Mouse (Mus musculus) NIH3T3 (cell line): Measurements from ENCODE around the gene Fam198b.
A peak's percentile ranks its signal among the peaks of the same experiment; 100 is the strongest.

Experiments
- DNase-seq: peaks from one replicate; pipeline ENCODE4 v3.0.0-alpha.2; 2012; ENCODE audit warnings: low read depth

Fam198b gene

DNA sequence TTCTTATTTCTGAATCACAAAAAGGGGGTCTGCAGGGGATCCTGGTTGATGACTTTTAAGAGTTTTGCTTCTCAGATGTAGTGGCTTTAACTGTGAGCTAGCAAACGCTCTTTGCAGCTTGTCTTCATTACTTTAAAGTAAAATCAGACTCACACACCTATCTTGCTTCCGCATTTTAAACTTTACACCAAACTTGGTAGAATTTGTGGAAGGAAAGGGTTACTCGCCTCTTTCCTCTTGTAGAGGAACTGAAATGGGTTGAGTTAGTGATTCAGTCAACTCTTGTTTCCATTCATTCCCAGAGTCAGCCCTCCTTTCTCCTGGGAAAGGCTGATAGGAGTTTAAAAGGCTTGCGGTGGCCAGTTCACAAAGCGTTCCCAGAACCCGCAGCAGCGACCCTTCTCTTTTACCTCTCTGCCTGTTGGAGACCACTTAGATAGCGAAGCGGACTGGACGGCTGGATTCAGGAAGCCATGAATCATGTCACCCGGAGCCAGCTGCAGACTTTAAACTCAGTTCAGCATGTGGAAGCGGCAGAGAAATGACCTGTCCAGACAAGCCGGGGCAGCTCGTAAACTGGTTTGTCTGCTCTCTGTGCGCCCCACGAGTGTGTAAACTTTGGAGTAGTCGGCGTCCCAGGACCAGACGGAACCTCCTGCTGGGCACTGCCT is 1.5 kb downstream of the Fam198b start:
- peak; percentile 67 for DNase-seq

DNA sequence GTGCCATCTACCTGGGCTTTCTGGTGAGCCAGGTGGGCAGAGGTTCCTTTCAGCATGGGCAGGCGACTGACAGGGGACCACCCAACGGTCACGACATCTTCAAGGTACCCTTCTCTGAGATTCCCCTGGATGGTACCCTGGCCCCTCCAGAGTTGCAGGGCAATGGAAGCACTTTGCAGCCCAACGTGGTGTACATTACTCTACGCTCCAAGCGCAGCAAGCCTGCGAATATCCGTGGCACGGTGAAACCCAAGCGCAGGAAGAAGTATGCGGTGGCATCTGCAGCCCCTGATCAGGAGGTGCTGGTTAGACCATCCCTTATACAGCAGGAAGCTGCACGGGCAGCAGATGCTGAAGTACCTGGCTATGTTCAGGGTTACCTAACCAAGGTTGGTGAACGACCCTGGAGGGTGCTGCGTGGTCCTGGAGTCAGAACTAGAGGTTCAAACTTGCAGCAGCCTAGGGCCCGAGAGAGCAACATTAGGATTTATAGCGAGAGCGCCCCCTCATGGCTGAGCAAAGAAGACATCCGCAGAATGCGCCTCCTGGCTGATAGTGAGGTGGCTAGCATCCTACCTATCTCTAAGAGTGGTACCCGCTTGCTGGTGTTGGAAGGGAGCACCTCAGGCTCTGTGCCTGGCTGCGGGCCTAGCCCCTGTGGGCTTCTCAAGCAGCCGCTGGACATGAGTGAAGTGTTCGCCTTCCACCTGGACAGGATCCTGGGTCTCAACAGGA is 2.2 kb downstream of the Fam198b start:
- peak; percentile 89 for DNase-seq

DNA sequence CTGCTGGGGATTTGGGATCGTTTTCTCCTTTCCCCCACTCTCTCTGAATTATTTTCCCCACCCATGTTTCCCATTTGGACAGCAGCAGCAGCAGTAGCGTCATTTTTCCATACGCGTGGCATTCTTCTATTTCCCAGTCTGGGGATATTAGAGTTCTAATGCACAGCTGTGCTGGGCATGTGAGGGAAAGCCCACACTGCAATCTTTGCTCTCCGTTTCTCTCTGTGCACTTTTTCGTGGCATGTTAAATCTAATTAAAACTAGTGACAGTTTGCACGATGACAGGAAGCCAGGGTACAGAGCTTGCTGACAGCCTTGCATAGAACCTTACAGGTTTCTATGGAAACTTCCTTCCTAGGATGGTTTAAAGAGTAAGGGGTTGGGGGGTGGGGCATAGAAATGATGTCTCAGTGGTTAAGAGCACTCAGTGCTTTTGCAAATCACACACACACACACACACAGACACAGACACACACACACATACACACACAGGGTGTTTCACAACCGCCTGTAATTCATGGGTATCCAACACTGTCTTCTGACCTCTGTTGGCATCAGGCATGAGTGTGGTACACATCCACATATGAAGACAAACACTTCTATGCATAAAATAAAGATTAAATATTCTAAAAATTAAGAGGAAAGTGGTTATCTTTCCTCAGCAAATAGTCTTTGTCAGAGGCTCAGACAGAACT is 3.0 kb downstream of the Fam198b start:
- peak; percentile 59 for DNase-seq

DNA sequence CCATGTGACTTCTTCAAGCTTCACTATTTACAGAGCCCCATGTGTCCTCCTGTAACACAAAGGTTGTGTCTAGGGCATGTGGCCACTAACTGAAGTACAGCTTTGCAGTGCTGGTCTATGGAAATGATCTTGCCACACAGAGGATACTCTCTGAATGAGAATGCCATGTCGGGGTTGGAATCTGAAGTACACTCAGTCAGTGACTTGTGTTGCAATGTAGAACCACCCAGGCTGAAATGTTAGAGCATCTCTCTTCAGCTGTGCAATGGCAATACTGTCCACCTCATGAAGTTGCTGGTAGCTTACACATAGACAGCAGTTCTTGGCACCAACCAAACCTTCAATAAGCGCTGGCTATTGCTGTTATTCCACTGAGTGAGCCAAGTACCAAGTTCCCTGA is 3.6 kb downstream of the Fam198b start:
- DNase-seq, result peak; percentile 60

DNA sequence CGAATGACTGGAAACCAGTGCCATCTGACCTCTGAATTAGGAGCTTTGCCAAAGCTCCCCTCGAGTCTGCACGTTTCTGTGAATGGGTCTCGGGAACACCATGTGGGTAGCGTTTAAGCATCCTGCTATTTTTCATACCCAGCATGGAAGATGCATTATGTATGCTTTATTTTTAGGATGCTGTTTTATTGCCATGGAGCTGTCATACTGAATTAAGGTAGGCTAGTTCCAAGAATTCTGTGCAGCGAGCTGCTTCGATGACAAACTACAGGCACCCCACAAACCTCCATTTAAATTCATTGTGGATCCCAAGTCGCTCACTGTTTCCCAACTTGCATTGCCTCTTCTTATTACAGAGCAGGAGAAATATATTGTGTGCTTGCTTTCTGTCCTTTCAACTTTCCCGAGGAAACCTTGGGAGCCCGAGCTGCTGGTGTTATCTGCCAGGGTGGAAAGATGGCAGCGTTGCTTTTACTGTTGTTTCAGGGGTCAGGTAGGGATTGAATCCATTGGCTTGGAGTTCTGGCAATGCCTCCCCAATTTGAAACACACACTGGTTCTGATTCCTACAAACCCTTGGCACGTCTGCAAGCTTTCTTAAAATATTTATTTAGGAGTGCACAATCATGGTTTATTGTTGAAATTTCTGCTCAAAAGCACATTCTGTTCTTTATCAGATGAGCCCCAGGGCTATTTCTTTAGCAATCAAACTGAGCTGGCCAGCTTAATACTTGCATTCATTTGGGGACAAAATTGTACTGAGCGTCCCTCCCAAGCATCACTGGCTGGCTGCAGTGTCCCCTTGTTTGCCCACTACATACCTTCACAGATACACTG is 13.4 kb downstream of the Fam198b start:
- peak; percentile 44 for DNase-seq

DNA sequence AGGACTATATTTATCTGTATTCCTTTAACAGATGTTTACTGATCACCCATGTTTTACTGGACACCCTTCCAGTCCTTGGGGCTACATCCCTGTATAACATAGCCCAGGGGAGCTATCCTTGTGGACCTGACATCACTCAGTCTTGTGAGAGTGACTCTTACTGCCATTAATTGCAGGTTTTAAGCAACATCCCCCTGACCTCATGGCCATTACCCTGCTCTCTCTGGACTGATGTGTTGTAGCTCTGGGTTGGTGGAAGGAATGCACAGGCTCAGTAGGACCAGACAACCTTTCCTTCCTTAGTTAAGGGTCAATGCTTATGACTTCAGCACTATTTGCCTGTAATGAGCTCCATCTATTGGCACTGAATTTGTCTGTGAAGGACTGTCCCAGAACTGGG is 14.2 kb downstream of the Fam198b start:
- peak; percentile 21 for DNase-seq

DNA sequence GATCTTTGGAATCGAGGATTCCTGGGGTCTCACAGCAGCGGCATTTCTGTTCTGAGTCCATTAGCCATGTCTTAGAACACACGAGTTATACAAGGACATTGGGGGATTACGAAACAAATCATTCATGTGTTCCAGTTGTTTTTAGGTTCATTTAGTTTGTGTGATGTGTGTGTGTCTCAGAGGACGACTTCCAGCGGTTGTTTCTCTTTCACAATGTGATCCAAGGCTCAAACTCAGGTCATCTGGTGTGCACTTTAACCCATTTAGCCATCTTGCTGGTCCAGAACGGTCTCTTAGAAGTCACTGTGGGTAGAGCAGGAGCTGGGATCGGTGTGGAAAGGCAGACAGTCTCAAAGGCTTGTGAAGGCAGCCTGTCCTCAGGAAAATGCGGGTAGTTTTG is 15.6 kb downstream of the Fam198b start:
- no peak for DNase-seq

DNA sequence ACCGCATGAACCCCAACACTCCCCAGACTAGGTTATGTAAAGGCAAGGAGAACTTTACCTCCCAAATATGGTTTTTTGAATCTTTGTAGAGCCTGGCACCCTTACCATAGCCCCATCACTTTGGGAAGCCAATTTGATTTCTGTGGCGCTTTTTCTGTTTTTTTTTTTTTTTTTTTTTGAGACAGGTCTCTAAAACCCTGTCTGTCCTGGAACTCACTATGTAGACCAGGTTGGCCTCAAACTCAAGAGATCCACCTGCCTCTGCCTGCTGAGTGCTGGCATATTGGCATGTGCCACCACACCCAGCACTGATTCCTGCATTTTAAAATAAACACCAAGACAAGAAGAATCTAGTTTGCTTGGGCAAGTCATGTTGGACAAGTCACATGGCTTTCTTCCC is 16.2 kb downstream of the Fam198b start:
- DNase-seq, result no peak

DNA sequence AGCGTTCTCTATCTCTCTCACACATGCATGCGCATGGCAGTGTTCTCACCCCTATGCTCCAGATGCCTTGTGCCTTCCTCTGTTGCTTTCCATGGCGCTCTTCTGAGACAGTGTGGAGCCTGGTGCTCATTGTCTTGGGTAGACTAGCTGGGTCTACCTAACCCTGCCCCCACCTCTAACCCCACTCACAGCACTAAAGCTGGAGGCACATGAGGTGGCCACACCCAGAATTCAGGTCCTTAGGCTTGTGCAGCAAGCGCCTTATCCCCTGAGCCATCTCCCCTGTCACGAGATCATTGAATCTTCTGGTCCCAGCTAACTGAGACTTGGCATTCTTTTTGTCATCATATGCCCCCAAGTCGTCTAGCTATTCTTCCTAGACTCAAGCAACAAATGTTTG is 17.0 kb downstream of the Fam198b start:
- DNase-seq, result no peak

DNA sequence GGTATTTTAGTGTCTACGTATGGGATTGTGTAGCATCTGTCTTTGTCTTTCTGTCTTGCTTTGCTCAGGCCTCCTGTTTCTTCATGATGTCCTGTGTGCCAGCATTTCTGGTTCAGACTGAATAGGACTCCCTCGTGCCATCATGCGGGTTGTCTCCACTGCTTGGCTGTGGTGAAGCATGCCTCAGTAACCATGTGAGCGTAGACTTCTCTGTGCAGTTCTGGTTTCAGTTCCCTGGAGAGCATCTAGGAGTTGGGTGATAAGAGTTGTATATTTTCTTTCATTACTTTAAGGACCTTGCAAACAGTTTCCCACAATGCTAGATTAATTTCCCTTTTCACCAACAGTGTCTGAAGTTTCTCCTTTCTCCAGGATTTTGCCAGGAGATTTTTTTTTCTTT is 17.4 kb downstream of the Fam198b start:
- DNase-seq, result no peak

DNA sequence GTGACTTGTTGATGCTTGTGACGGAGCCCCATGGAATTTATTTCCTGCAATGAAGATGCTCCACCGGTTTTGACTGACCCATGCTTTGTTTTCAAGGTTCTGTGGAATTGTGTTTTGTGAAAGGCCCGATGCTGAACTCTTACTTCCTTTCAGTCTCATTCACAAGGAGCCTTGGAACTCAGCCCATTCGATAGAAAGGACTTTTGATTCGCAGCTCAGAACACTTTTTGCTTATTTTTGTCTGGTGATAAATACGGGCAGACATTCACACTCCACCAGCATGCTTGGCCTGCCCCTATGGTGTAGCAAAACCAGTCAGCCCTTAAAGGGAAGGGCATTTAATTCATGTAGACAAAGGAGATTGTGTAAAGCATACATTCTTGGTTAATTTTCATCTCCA is 19.5 kb downstream of the Fam198b start:
- peak; percentile 69 for DNase-seq

DNA sequence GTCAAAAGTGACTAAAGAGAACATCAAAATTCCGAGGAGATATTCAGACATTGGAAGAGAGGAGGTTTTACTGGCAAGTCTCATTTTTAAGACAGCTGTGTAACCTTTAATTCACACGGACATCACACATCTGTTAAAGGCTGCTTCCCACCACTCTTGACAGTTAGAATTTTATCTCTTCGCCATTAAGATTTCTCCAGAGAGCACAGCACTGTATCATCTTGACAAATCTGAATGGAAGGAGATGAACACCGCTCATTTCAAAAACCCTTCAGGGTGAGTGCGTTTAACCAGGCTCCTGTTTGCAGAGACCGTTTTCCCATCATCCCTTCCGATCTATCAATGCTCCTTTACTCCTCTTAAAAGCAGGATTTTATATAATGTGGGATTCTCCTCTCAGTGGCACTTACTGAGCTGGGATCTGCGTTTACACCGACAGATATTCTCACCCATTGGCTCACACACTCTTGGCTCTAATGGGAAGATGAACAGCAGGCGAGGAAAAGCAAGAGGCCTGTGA is 20.0 kb downstream of the Fam198b start:
- no peak for DNase-seq

DNA sequence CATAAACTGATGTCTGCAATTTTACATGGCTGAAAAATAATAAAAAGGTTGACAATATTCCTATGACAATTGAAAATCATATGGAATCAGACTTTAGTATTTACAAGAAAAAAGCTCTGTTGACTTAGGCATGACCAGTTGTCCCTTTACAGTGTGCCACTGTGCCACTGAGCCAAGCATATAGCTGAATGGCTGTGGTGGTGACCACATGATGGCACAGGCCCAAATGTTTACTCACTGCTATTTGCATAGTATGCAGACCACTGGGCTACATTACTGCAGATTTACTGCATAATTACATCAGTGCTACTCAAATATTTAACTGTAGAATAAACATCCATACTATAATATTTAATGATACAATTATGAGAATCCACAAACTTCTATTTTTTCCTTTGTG is 21.1 kb downstream of the Fam198b start:
- DNase-seq, result no peak

DNA sequence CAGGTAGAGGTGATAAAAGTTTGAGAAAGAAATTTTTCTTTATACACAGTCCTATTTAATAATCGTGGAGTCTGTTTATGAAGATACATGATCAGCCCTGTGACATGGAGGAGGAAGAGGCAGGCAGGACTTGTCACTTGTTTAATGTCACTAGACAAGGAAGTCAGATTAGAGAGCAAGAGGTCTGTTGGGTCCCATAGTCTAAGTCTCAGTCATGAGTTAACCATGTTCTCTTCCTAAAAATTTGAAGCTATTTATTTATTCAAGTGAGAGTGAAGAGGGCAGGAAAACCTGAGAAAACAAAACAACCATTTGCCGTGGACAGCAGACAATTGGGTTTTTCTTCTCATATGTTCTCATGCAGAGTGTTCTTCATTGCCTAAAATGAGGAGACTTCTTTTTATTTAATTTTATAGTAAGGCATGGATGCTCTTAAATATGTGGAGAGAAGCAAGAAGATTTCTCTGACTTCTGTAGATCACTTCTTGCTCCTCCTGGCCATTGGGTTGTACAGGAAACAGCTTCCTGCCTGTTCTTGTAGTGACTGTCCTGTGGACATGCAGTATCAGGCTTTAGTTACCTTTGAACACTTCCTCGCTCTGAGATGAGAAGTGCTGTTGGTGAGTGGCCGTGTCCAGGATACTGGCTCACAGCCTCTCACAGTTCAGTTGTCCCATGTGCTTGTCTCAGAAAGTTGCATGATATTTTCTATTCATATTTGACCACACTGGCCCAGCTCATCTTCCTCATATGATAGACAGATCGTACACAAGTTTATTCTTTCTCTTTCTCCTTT is 22.1 kb downstream of the Fam198b start:
- no peak for DNase-seq

DNA sequence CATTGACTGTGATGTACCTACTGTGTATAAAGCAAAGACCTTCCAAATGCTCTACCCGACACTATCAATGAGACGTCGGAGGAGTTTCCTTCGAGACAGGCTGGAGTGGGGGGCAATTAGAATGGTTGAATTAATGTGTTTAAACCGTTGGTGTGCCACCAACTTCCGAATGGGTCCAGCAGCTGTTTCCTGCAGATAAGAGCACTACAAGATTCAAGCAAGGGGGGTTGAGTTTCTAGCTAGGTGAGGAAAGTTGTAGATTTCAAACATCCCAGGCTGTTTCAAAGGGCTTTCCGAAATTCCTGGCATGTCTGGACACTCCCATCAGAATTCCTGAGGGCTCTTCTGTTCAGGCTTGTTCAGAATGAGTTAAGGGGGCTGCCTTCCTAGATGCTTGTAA is 22.9 kb downstream of the Fam198b start:
- no peak for DNase-seq

DNA sequence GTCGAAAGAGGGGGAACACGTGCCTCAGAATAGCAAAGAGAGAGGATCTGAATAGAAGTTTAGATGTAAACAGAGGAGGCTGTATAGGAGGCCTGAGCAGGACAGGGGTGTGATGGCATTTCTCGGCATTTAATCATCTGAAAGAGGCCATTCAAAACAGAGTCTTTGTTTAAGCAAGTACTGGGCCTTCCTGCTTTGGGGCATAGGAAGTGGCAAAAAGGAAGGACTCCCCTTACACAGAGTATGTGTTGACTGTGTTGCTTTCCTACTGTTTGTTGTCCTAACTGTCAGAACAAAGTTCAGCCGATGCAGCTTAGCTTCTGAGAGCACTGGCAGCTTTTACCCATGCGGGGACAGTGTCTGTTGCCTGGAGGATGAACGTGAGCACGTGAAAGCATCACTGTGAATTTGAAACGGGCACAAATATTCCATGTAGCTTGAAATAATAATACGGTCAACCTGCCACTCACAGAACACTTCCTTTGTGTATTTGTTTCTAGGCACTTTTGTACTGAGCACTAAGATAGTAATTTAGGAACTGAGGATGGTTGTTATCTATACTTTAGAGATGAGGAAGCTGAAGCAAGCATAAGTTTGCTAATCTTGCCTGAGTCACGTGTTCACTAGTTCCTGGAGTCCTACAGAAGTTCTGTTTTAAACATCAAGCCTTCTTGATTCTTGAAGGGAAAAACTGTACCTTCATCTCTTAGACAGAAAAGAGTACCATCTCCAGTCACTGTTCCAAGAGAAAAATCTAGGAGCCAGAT is 26.2 kb downstream of the Fam198b start:
- DNase-seq, result no peak

DNA sequence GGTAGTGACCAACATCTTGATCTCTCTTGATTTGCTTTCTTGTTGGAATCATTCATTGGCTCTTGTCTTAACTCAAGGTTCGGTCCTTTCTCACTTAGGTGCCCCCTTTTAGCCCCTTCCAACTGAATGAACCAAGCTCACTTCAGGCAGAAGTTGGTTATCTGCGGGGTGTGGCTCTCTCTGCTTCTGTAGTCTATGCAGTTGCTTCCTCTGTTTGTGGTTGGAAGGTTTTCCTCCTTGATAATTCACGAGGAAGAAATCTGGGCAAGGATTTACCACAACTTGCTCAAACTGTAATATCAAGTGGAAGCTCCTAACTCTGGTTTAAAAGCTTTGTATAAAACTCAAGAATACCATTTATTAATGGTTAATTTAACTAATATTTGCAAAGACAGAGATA is 26.8 kb downstream of the Fam198b start:
- DNase-seq, result no peak

DNA sequence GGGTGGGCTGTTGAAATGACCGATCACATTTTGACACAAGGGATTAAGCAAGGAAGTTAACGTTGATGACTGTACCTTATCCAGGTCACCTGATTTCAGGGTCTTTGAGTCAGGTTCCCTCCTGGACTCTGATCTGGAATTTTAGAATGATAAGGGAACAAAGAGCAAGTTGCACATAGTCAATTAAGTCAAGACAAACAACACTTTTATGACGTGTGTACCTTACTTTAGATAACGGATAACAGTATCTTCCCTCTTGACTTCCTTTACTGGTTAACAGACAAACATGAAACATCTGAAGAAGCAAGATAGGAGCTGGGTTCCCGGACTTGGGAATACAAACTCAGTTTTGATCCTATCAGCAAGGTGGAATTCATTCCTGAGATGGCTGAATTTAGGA is 29.7 kb downstream of the Fam198b start:
- DNase-seq, result no peak

DNA sequence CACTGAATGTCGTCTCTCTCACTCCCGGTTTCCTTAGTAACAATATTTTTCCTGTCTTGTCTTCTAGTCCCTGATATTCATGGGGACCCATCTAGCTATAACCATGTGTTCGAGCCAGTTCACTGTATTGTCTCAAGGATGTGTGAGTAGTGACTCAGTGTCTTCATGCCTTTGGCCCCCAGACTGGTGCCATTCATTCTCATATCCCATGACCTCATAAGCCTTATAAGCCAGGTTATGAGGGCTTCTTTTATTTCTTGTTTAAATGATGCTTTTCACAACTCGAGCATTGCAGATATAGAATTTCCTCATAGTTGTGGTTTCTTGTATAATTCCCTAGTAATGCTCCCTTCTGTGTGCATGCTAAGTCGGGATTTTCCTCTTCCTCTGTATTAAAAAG is 31.9 kb downstream of the Fam198b start:
- DNase-seq, result no peak

DNA sequence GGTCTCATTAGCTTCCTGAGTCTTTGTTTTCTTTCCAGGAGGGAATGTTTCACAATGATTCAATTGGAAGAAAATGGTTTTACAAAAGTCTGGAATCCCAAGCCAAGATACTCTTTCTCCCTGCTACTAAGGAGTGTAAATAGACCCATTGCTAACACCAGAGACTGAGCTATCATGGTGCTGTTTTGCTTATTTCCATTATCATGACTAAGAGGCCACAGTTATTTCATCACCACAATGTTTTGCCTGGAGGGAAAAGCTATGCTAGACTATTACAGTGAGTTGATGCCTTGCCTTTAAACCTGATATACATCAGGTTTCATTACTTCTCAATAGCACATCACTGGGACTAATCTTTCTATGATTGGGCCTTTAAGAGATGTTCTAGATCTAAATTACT is 34.4 kb downstream of the Fam198b start:
- peak; percentile 60 for DNase-seq
